Mouse (Mus musculus): Measurements from ENCODE around the gene Mlst8. TPM values are rescaled to one million over a fixed set of nuclear protein-coding genes. Genes with fewer than 3 reads are reported as not detected.

Gene Mlst8
- total and polyA plus RNA-seq, 3 experiments, result 35.4 to 57.3 TPM; not detected in 1

DNA sequence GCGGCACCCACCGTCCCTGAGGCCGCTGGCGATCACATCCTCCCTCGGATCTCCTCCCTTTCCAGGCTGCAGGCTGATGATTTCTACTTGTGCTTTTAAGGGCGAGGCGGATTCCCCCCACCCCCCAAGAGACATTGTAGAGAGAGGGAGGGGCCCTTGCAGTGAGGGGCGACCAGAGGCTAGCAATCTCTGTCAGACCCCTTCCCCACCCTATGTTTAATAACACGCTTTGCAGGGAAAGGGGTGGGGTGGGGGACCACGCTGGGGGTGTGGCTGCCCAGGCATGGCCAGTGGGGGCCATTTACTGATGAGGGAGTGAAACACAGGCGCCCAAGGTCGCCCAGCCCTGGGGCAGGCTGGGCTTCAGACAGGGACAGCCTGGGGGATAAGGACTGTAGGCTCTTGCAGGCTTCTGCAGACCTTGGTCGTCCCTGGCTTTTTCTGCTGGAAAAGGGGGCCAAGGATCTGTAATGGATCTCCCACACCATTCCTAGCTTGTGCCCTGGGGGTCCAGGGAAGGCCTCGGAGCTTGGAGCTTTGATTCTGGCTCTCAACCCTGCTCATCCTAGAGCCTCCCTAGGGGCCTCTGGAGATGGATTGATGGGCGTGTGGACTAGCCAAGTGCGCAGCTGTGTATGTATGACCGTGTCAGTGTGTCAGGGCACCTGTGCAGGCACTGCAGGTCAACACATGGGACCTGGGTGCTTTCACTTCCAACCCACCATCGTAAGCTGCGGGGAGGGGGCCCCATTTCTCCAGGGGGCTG lies 10.6 kb upstream of the Mlst8 start:
- no peaks in the 10 kb centered on the region for H3K4me1 ChIP-seq (ENCODE audit: control insufficient read depth in 1 of 2, insufficient read depth in 2 of 2, low read length in 2 of 2)
- H3K79me2 ChIP-seq (ENCODE audit: control insufficient read depth, insufficient read depth, low read length, poor library complexity), result no peaks in the 10 kb centered on the region
- no peak overlapping the region for H3K9ac ChIP-seq (ENCODE audit: control insufficient read depth, low read depth, low read length, poor library complexity, severe bottlenecking)
- H3K27me3 ChIP-seq (ENCODE audit: control insufficient read depth in 1 of 2, insufficient read depth in 2 of 2, low read length in 2 of 2), result peaks cover 6 to 25% of the 10 kb centered on the region in 2 experiments
- DNase-seq (ENCODE audit: low read depth, low spot score), result no peak
- H3K36me3 ChIP-seq (ENCODE audit: control insufficient read depth in 1 of 2, insufficient read depth in 2 of 2, low read length in 2 of 2), result no peaks in the 10 kb centered on the region
- TF ChIP-seq ZC3H11A (IDR thresholded peaks at IDR 0.05; ENCODE audit: low read depth, low read length) (no peak), MYB (IDR thresholded peaks at IDR 0.05; ENCODE audit: low read depth, low read length) (no peak), KAT2A (conservative IDR thresholded peaks at IDR 0.05; ENCODE audit: low read depth, low read length) (no peak), E2F4 (IDR thresholded peaks at IDR 0.05; ENCODE audit: borderline replicate concordance, low read depth, low read length) (no peak), USF2 (IDR thresholded peaks at IDR 0.05; ENCODE audit: borderline replicate concordance in 1 of 2, insufficient read depth in 1 of 2, low read depth in 1 of 2, low read length in 2 of 2) (no peak), EP300 (IDR thresholded peaks at IDR 0.05; ENCODE audit: low read depth in 1 of 2, low read length in 2 of 2) (no peak), MAFK (IDR thresholded peaks at IDR 0.05; ENCODE audit: borderline replicate concordance, low read depth, low read length) (no peak), NRF1 (IDR thresholded peaks at IDR 0.05; ENCODE audit: insufficient read depth, low read depth, low read length, poor library complexity, severe bottlenecking) (no peak), ZKSCAN1 (IDR thresholded peaks at IDR 0.05; ENCODE audit: low read depth, low read length) (no peak)
- H3K27ac ChIP-seq (ENCODE audit: control insufficient read depth, low read depth, low read length), result no peak overlapping the region
- H3K9me3 ChIP-seq (replicated peaks; ENCODE audit: insufficient read depth, low read length), result no peaks in the 10 kb centered on the region
- H3K4me3 ChIP-seq (ENCODE audit: control insufficient read depth in 1 of 2, insufficient read depth in 1 of 2, low read depth in 2 of 2, low read length in 2 of 2), result no peak overlapping the region

DNA sequence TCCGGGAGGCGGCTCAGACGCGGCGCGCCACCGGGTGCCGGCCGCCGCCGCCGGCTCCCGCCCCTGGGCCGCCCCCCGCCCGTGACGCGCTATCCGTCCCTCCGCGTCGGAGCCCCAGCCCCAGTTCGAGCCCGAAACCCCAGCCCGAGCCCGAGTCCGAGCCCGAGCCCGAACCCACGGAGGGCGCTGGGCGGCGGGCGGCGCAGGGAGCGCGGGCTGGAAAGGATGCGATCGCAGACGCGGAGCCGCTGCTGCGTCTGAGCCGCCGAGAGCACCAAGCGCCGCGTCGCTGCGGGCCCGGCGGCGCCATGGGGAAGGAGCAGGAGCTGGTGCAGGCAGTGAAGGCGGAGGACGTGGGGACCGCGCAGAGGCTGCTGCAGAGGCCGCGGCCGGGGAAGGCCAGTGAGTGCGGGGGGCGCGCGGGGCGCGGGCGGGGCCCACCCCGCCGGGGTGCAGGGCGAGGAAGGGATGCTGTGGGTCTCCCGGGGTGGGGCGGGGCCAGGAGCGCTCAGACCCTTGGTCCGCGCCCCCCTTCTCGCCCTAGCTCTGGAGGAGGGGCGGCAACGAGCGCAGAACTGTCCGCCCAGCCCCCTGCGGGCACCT lies 9.9 kb upstream of the Mlst8 start:
- Histone ChIP-seq H3K9ac (ENCODE audit: control insufficient read depth, low read depth, low read length, poor library complexity, severe bottlenecking) (no peak overlapping the region), H3K27ac (ENCODE audit: control insufficient read depth, low read depth, low read length) (no peak overlapping the region)

More for the DNA sequence above, 9.9 kb upstream of the Mlst8 start:
- no peaks in the 10 kb centered on the region for H3K79me2 ChIP-seq (ENCODE audit: control insufficient read depth, insufficient read depth, low read length, poor library complexity)
- H3K36me3 ChIP-seq (ENCODE audit: control insufficient read depth in 1 of 2, insufficient read depth in 2 of 2, low read length in 2 of 2), result no peaks in the 10 kb centered on the region
- no peaks in the 10 kb centered on the region for H3K9me3 ChIP-seq (replicated peaks; ENCODE audit: insufficient read depth, low read length)
- H3K27me3 ChIP-seq (ENCODE audit: control insufficient read depth in 1 of 2, insufficient read depth in 2 of 2, low read length in 2 of 2), result peaks cover 6 to 25% of the 10 kb centered on the region in 2 experiments
- TF ChIP-seq SMC3 (IDR thresholded peaks at IDR 0.05; ENCODE audit: low read depth, low read length), result no peak
- no peak for TF ChIP-seq ZKSCAN1 (IDR thresholded peaks at IDR 0.05; ENCODE audit: low read depth, low read length)
- TF ChIP-seq POLR2AphosphoS5 (IDR thresholded peaks at IDR 0.05; ENCODE audit: borderline replicate concordance, low read depth, low read length), result no peak
- no peak for TF ChIP-seq ELF1 (IDR thresholded peaks at IDR 0.05; ENCODE audit: low read depth, low read length)
- no peak for TF ChIP-seq CHD1 (IDR thresholded peaks at IDR 0.05; ENCODE audit: low read depth, low read length)
- TF ChIP-seq MAZ (IDR thresholded peaks at IDR 0.05; ENCODE audit: low read depth, low read length), result no peak
- TF ChIP-seq ZC3H11A (IDR thresholded peaks at IDR 0.05; ENCODE audit: low read depth, low read length), result no peak
- TF ChIP-seq RAD21 (IDR thresholded peaks at IDR 0.05; ENCODE audit: low read depth, low read length), result no peak
- no peak for TF ChIP-seq NELFE (IDR thresholded peaks at IDR 0.05; ENCODE audit: low read depth, low read length)
- TF ChIP-seq MAFK (IDR thresholded peaks at IDR 0.05; ENCODE audit: borderline replicate concordance, low read depth, low read length), result no peak
- no peak for TF ChIP-seq NRF1 (IDR thresholded peaks at IDR 0.05; ENCODE audit: insufficient read depth, low read depth, low read length, poor library complexity, severe bottlenecking)
- no peak for TF ChIP-seq E2F4 (IDR thresholded peaks at IDR 0.05; ENCODE audit: borderline replicate concordance, low read depth, low read length)
- no peak for TF ChIP-seq SIN3A (IDR thresholded peaks at IDR 0.05; ENCODE audit: low read length)
- no peak for TF ChIP-seq UBTF (IDR thresholded peaks at IDR 0.05; ENCODE audit: borderline replicate concordance, insufficient read depth, low read depth, low read length)
- no peak for TF ChIP-seq BHLHE40 (IDR thresholded peaks at IDR 0.05; ENCODE audit: borderline replicate concordance, low read depth, low read length)
- TF ChIP-seq CTCF (IDR thresholded peaks at IDR 0.05 in 2 of 3, conservative IDR thresholded peaks at IDR 0.05 in 1 of 3; ENCODE audit: control insufficient read depth in 1 of 3, insufficient read depth in 1 of 3, low read depth in 2 of 3, low read length in 3 of 3, poor library complexity in 1 of 3, severe bottlenecking in 1 of 3), result no peak
- no peak for TF ChIP-seq MYC (IDR thresholded peaks at IDR 0.05; ENCODE audit: low read depth, low read length)
- TF ChIP-seq MEF2A (IDR thresholded peaks at IDR 0.05; ENCODE audit: extremely low read depth, insufficient replicate concordance, low read depth, low read length, poor library complexity, severe bottlenecking), result no peak
- no peak for TF ChIP-seq CHD2 (IDR thresholded peaks at IDR 0.05; ENCODE audit: low read length)
- no peak for TF ChIP-seq MYB (IDR thresholded peaks at IDR 0.05; ENCODE audit: low read depth, low read length)
- DNase-seq (ENCODE audit: low read depth, low spot score), result no peak
- no peak overlapping the region for H3K4me3 ChIP-seq (ENCODE audit: control insufficient read depth in 1 of 2, insufficient read depth in 1 of 2, low read depth in 2 of 2, low read length in 2 of 2)
- no peaks in the 10 kb centered on the region for H3K4me1 ChIP-seq (ENCODE audit: control insufficient read depth in 1 of 2, insufficient read depth in 2 of 2, low read length in 2 of 2)

All from MEL (cell line).